Mouse (Mus musculus): ENCODE measurements around the gene 1110051M20Rik.

DNA sequence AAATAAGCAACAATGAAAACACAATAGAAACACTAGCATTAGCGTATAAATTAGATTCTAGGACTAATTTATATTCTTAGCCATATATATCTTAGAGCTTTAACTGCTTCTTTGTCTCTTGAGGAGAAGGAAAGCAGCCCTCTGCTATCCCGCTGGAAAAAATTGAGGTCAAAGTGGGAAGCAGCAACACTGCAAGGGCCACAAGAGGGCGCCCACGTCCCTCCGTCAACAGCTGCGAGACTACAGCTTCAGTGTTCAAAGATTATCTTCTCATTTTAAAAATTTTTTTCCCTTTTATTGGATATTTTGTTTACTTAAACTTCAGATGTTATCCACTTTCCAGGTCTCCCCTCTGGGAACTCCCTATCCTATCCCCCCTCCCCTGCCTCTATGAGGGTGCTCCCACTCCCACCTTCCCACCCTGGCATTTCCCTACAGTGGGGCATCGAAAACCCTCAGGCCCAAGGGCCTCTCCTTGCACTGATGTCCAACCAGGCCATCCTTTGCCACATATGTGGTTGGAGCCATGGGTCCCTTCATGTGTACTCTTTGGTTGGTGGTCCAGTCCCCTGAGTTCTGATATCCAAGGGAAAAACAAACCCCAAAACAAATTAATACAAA lies 158.5 kb downstream of the 1110051M20Rik start:
- peak; percentile 93 for TF ChIP-seq RAD21 (IDR thresholded peaks at IDR 0.05; ENCODE audit: low read depth, low read length)
- TF ChIP-seq MAFK (IDR thresholded peaks at IDR 0.05; ENCODE audit: insufficient replicate concordance, low read length), result no peak
- TF ChIP-seq MYC (IDR thresholded peaks at IDR 0.05; ENCODE audit: low read depth, low read length), result no peak
- peak; percentile 82 to 95 for TF ChIP-seq CTCF (conservative IDR thresholded peaks at IDR 0.05 in 1 of 2, IDR thresholded peaks at IDR 0.05 in 1 of 2; ENCODE audit: low read depth in 2 of 2, low read length in 2 of 2)
- no peak for TF ChIP-seq TBP (conservative IDR thresholded peaks at IDR 0.05; ENCODE audit: low read depth, low read length)
